Comparison of ENCODE assay signal across 8 mouse cellular contexts in the genomic region with DNA sequence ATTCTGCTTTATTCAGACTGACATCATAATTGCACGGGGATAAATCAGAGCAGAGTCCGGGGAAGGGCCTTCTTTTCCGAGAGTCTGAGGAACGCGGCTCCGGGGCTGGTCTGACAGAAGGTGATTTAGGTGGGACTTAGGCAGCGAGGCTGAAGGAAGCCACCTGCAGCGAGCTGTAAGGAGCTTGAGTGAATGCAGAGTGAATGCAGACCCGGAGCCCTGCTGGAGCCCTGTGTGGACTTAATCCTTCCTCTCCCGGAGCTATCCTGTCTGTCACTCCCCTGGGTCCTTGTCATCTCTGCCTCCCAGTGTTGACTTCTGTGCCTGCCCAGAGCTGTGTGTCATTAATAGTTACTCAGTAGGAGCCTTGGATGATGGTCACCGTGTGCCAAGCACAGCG. TPM values are rescaled to one million over a fixed set of nuclear protein-coding genes. Genes with fewer than 3 reads are reported as not detected.
DNase-seq lines count a peak whose midpoint lies in the region; ATAC-seq and TF ChIP-seq lines count a peak whose summit lies in the region.
"Had no signal": no experiment of that assay in that cellular context is flagged by ENCODE, and none has a peak within 500 bp of the region (broad histone marks: within the 10 kb centered on the region; RNA-seq: fewer than 3 reads in every experiment).

No protein-coding gene starts in this region.

- TF ChIP-seq EP300 in liver, postnatal 0 days (IDR thresholded peaks at IDR 0.05; ENCODE audit: low read depth), result no peak

- no peak overlapping the region for H3K4me3 ChIP-seq in liver, postnatal 0 days (ENCODE audit: low read depth, low read length)
- H3K4me3 ChIP-seq in forebrain, embryonic 11.5 days (ENCODE audit: low read depth, low read length), result no peak overlapping the region
- no peak overlapping the region for H3K4me3 ChIP-seq in limb, embryonic 12.5 days (replicated peaks)
- H3K4me3 ChIP-seq: embryonic facial prominence, embryonic 13.5 days had no signal

- no peak for ATAC-seq in liver, postnatal 0 days
- ATAC-seq in forebrain, embryonic 11.5 days (replicated peaks; ENCODE audit: low FRiP score), result no peak
- no peak for ATAC-seq in limb, embryonic 12.5 days (ENCODE audit: insufficient number of reproducible peaks, insufficient read depth, low FRiP score, low TSS enrichment, low read depth)

- H3K27me3 ChIP-seq in liver, postnatal 0 days (ENCODE audit: insufficient read depth, low read length), result no peaks in the 10 kb centered on the region
- H3K27me3 ChIP-seq in forebrain, embryonic 11.5 days (ENCODE audit: control insufficient read depth, insufficient read depth, low read length), result no peaks in the 10 kb centered on the region
- H3K27me3 ChIP-seq in limb, embryonic 12.5 days, result no peaks in the 10 kb centered on the region
- H3K27me3 ChIP-seq: embryonic facial prominence, embryonic 13.5 days had no signal

- DNase-seq in liver, result peak; percentile 29
- DNase-seq in liver, postnatal 0 days, result no peak
- DNase-seq in forebrain, embryonic 11.5 days (ENCODE audit: low spot score), result no peak
- DNase-seq in yolk sac, embryonic 10.5 days (ENCODE audit: low spot score), result peak; percentile 53
- DNase-seq in right cerebral cortex, postnatal 10 days (ENCODE audit: low spot score in 2 of 2), result no peak
- no peak for DNase-seq in urinary bladder, adult 2 months (ENCODE audit: low spot score)

- H3K9me3 ChIP-seq in liver, postnatal 0 days (ENCODE audit: low read length), result no peaks in the 10 kb centered on the region
- H3K9me3 ChIP-seq in forebrain, embryonic 11.5 days (ENCODE audit: control insufficient read depth, low read length), result no peaks in the 10 kb centered on the region
- no peaks in the 10 kb centered on the region for H3K9me3 ChIP-seq in limb, embryonic 12.5 days
- H3K9me3 ChIP-seq: embryonic facial prominence, embryonic 13.5 days had no signal

- H3K27ac ChIP-seq in liver, postnatal 0 days (ENCODE audit: low read depth), result no peak overlapping the region
- H3K27ac ChIP-seq in forebrain, embryonic 11.5 days (ENCODE audit: low read depth, low read length), result no peak overlapping the region
- H3K27ac ChIP-seq in limb, embryonic 12.5 days, result peak overlapping the region; percentile 59; the same call in 1 of the 2 replicates
- H3K27ac ChIP-seq: embryonic facial prominence, embryonic 13.5 days had no signal

- H3K9ac ChIP-seq in liver, postnatal 0 days (replicated peaks), result no peak overlapping the region
- H3K9ac ChIP-seq in forebrain, embryonic 11.5 days (ENCODE audit: low read length), result no peak overlapping the region
- H3K9ac ChIP-seq in limb, embryonic 12.5 days (replicated peaks), result no peak overlapping the region
- H3K9ac ChIP-seq: embryonic facial prominence, embryonic 13.5 days had no signal

- no peaks in the 10 kb centered on the region for H3K36me3 ChIP-seq in liver, postnatal 0 days (replicated peaks; ENCODE audit: insufficient read depth, low read length)
- no peaks in the 10 kb centered on the region; the same call in 1 of the 2 replicates for H3K36me3 ChIP-seq in forebrain, embryonic 11.5 days (ENCODE audit: control insufficient read depth, insufficient read depth, low read length)
- peaks cover 20% of the 10 kb centered on the region for H3K36me3 ChIP-seq in limb, embryonic 12.5 days

- no peak for TF ChIP-seq CTCF in liver, postnatal 0 days (IDR thresholded peaks at IDR 0.05; ENCODE audit: low read depth)

- H3K4me2 ChIP-seq in liver, postnatal 0 days (ENCODE audit: low read depth, low read length), result no peak overlapping the region
- 0 out of 2 replicates have a peak overlapping the region, but pooled peaks have one; percentile 9 for H3K4me2 ChIP-seq in forebrain, embryonic 11.5 days (ENCODE audit: low read depth, low read length, severe bottlenecking)
- H3K4me2 ChIP-seq in limb, embryonic 12.5 days, result peak overlapping the region; percentile 21; the same call in 1 of the 2 replicates
- H3K4me2 ChIP-seq: embryonic facial prominence, embryonic 13.5 days had no signal

- 19% methylated on average over 12 of the region's 12 CpGs for WGBS in liver, postnatal 0 days (ENCODE audit: insufficient replicate concordance)
- WGBS in forebrain, embryonic 11.5 days, result 8% methylated on average over 12 of the region's 12 CpGs
- 6% methylated on average over 12 of the region's 12 CpGs for WGBS in limb, embryonic 12.5 days

- H3K4me1 ChIP-seq in liver, postnatal 0 days (ENCODE audit: insufficient read depth), result peaks cover 2% of the 10 kb centered on the region; the same call in 1 of the 2 replicates
- peaks cover 27% of the 10 kb centered on the region for H3K4me1 ChIP-seq in forebrain, embryonic 11.5 days (replicated peaks; ENCODE audit: control insufficient read depth, insufficient read depth, low read length)
- H3K4me1 ChIP-seq in limb, embryonic 12.5 days (replicated peaks), result peaks cover 63% of the 10 kb centered on the region

RNA-seq across cellular contexts. Expression of a gene that starts 32.8 kb away (rescaled TPM):
- 1.1 and 1.2 TPM in 2 replicates for polyA plus RNA-seq in liver, postnatal 0 days (2015; fragmentation: Nextera tagmentation; extraction: Ambion mirVana)
- polyA plus RNA-seq in forebrain, embryonic 11.5 days (2014; fragmentation: Nextera tagmentation; extraction: Ambion mirVana), result 17.6 and 19.1 TPM in 2 replicates
- 22.2 and 25.8 TPM in 2 replicates for polyA plus RNA-seq in limb, embryonic 12.5 days (2016; fragmentation: Nextera tagmentation; extraction: Ambion mirVana)
- 3.2 and 4.0 TPM in 2 replicates for polyA plus RNA-seq in urinary bladder, adult 2 months (2012; rRNA removed)

Comparison
In these comparisons a context has a peak if more than half of its experiments do, and no peak if none do; other contexts are left out.
1. DNase-seq: peak in liver (single experiment) and yolk sac, embryonic 10.5 days (single experiment); none in liver, postnatal 0 days (single experiment), forebrain, embryonic 11.5 days (single experiment), right cerebral cortex, postnatal 10 days (0 of 2) and urinary bladder, adult 2 months (single experiment).